Mouse (Mus musculus): Measurements from ENCODE around the gene Zmym6. TPM values are rescaled to one million over a fixed set of nuclear protein-coding genes. Genes with fewer than 3 reads are reported as not detected.
A peak's percentile ranks its signal among the peaks of the same experiment; 100 is the strongest.

Gene Zmym6
- total RNA-seq, 2 experiments from 2014 or later, result 33.5 to 37.6 TPM

- no peak for DNase-seq (ENCODE audit: low spot score in 2 of 2)
Measured at GRCm38 (mm10) chr4:127123391-127123790, 46.2 kb downstream of the Zmym6 start, which contains the start of gene Tmem35b. Gene Tmem35b (plus strand): TSS chr4:127123691.

DNA sequence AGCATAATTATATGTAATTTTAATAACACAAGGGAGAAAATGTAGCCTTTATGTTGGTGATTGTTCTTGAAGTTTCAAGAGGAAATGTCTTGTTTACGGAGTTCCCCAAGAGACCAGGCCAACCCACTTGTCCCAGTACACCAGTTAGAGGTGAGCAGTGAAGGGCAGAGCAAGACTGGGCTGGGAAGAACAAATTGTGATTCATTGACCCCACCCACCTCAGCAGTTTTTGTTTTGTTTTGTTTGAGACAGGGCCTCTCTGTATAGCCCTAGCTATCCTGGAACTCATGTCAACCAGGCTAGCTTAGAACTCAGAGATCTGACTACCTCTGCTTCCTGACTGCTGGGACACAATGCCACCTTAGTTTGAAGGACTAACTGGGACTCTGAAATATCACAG is 47.1 kb downstream of the Zmym6 start:
- DNase-seq (ENCODE audit: low spot score in 2 of 2), result no peak

- peak; percentile 55 to 59 for DNase-seq (ENCODE audit: low spot score in 2 of 2)
Measured at GRCm38 (mm10) chr4:127125834-127126463, 48.8 kb downstream of the Zmym6 start.

DNA sequence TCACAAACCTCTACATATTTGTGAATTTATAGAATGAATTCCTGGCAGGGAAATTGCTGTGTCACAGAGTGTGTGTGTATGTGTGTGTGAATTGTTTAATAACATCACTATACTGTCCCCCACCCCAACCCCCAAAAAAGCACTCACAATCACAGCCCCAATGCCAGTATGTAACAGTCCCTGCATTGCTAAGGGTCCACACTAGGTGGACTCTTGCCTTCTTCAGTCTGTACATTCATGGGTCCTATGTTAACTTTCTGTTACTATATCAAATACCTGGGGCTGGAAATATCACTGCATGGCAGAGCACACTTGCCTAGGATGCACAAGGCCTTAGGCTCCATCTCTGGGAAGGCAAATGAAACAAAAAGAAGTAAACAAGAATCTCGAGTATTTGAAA is 57.5 kb downstream of the Zmym6 start:
- DNase-seq (ENCODE audit: low spot score in 2 of 2), result no peak

- DNase-seq (ENCODE audit: low spot score in 2 of 2), result no peak
Measured at GRCm38 (mm10) chr4:127137591-127137990, 60.4 kb downstream of the Zmym6 start.

GRCm38 (mm10) chr4:127138486-127138885 is 61.3 kb downstream of the Zmym6 start:
- DNase-seq (ENCODE audit: low spot score in 2 of 2), result no peak

DNA sequence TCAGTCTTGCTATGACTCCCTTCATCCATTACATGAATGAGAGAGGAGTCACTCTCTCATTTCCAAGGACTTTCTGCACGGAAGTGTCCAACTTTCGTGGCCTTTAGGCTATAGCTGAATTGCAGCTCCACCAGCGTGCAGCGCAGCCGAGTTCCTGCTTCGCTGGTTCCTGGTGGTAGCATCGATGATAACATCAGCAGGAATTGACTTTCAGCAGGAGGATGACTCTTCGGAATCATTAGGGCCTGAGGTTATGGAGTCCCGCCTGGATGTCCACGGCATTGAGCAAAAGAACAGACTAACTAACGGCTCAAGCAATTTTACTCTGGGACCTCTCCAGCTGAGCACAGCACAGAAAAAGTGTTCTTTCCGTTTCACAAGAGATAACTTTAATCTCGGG is 72.8 kb downstream of the Zmym6 start:
- no peak for DNase-seq (ENCODE audit: low spot score in 2 of 2)

GRCm38 (mm10) chr4:127153345-127153744 is 76.2 kb downstream of the Zmym6 start:
- DNase-seq (ENCODE audit: low spot score in 2 of 2), result no peak

GRCm38 (mm10) chr4:127155757-127156156 is 78.6 kb downstream of the Zmym6 start:
- no peak for DNase-seq (ENCODE audit: low spot score in 2 of 2)

DNA sequence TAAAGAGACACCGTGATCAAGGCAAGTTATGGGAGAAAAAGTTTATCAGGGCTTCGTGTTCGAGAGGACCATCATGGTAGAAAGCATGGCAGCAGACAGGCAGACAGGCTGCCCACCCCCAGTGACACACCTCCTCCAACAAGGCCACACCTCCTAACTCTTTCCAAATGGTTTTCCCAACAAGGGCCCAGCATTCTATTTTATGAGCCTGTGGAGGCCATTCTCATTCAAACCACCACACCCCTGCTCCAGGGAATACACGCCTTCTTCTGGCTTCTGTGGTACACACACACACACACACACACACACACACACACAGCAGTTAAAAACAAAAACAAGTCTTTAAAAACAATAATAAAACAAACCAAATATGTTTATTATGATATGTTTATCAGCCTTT is 80.6 kb downstream of the Zmym6 start:
- no peak for DNase-seq (ENCODE audit: low spot score in 2 of 2)

- DNase-seq (ENCODE audit: low spot score in 2 of 2), result no peak
Measured at GRCm38 (mm10) chr4:127163926-127164325, 86.7 kb downstream of the Zmym6 start.

DNA sequence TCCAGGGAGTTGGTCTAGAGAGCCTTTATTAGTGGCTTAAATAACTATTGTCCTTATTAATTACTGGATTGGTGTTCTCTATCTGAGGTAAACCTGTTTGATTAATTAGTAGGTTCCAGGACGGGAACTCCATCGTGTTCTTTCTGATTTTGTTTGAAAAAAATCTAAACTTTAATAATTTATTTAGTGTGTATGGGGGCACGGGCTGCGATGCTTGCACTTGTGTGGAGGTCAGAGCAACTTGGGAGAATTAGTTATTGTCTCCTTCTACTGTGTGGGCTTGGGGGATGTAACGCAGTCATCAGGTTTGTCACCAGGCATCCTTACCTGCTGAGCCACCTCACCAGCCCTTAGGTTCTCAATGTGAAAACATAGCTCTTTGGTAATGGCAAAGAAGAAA is 89.9 kb downstream of the Zmym6 start:
- DNase-seq (ENCODE audit: low spot score in 2 of 2), result no peak

- DNase-seq (ENCODE audit: low spot score in 2 of 2), result no peak
Measured at GRCm38 (mm10) chr4:127167731-127168130, 90.5 kb downstream of the Zmym6 start.

GRCm38 (mm10) chr4:127168211-127168913 is 91.2 kb downstream of the Zmym6 start:
- DNase-seq (ENCODE audit: low spot score in 2 of 2), result peak in 1 of 2 experiments; percentile 69

- DNase-seq (ENCODE audit: low spot score in 2 of 2), result no peak
Measured at GRCm38 (mm10) chr4:127168914-127169345, 91.7 kb downstream of the Zmym6 start, which contains the start of gene Dlgap3. Gene Dlgap3 (plus strand): TSS chr4:127169204.

- peak in 1 of 2 experiments; percentile 52 for DNase-seq (ENCODE audit: low spot score in 2 of 2)
Measured at GRCm38 (mm10) chr4:127169346-127170221, 92.4 kb downstream of the Zmym6 start.

GRCm38 (mm10) chr4:127170866-127171265 is 93.7 kb downstream of the Zmym6 start:
- DNase-seq (ENCODE audit: low spot score in 2 of 2), result peak; percentile 79 to 81

DNA sequence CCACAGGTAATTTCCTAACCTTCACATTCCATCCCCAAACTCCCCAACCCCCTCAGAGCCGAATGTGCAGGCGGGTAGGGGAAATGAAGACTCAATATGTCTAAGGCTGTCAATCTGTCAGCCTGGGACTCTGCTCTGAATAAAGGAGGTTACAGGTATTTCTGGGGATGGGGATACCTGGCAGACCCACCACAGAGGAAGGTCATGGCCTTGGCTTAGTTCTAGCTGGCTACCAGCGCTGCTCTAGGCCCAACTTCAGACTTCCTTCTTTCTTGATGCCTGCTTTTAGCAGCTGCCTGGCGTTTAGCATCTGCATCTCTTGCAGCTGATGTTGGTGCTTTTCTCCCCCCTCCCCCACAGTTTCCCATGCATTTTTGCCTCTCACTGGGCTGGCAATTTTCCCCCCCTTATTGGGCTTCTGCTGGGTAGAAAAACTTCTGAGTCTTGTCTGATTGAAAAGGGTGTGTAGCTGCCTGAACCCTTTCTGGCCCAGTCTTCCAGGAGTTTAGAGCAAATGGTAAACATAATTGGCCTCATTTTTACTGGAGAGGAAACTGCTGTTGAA is 94.2 kb downstream of the Zmym6 start:
- DNase-seq (ENCODE audit: low spot score in 2 of 2), result no peak

- DNase-seq (ENCODE audit: low spot score in 2 of 2), result no peak
Measured at GRCm38 (mm10) chr4:127172119-127172518, 94.9 kb downstream of the Zmym6 start.

DNA sequence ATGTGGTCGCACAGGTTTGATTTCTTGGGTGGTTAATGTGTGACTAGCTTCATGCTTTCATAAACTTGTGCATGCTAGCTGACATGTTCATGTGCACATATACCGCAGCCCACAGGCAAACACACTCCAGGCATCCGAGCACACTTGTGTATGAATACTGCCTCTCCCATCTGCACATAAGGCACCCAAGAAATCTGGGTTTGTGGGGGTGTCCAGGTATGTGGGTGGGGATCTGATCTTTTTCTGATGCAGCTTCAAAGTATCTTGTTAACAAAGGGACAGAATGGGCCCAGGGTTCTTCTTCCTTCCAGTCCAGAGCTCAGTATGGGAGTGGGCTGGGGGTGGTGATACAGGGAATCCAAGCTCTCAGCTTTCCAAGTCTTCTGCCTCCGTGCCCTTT is 95.4 kb downstream of the Zmym6 start:
- peak; percentile 49 to 64 for DNase-seq (ENCODE audit: low spot score in 2 of 2)

DNA sequence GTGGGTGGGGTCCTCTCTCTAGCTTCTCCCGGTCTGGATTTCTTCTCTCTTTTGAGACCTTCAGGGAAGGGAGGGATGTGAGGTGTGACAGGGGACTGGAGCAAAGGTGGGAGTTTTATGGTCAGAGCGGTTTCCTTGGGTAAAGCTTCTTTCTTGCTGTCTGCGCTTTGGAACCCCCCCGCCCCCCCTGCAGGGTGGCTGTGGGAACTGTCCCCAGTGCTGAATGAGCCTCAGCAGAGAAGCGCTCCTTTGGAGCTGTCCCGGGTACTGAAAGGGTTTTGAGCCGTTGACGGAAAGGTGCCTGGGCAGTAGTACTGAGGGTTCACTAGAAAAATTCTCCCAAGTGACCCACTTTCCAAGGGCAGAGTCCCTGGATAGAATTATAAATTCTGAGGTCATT is 96.3 kb downstream of the Zmym6 start:
- DNase-seq (ENCODE audit: low spot score in 2 of 2), result no peak
